Comparison of ENCODE assay signal across 19 mouse cellular contexts in the genomic region with DNA sequence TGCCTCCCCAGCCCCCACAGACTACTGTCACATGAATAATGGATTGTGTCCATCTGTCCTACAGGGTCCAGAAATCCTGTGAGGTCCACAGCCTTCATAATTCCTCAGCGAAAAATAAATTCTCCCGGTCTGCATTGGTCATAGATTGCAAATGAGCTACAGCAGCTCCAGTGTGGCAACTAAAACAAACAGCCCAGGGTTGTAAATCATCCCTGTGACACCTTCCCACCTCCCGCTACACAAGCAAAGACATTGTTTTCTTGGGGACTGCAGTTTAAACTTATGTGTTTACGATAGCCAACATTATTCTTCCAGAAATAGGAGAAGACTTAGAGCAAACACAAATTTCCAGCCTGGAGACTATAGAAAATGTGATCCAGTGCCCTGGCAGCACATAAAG.
DNase-seq lines count a peak whose midpoint lies in the region; ATAC-seq and TF ChIP-seq lines count a peak whose summit lies in the region.
"Had no signal": no experiment of that assay in that cellular context is flagged by ENCODE, and none has a peak within 500 bp of the region (broad histone marks: within the 10 kb centered on the region; RNA-seq: fewer than 3 reads in every experiment).

No protein-coding gene starts in this region.

- no peaks in the 10 kb centered on the region; the same call in 1 of the 2 replicates for H3K4me1 ChIP-seq in kidney, postnatal 0 days (replicated peaks; ENCODE audit: insufficient read depth, low read length)
- H3K4me1 ChIP-seq in liver, embryonic 11.5 days (replicated peaks; ENCODE audit: control insufficient read depth, insufficient read depth, low read length) = no peaks in the 10 kb centered on the region
- H3K4me1 ChIP-seq: embryonic facial prominence, embryonic 12.5 days; heart, embryonic 15.5 days had no signal

- H3K4me3 ChIP-seq in kidney, postnatal 0 days (replicated peaks; ENCODE audit: low read depth, low read length) = no peak overlapping the region
- no peak overlapping the region for H3K4me3 ChIP-seq in liver, embryonic 11.5 days (ENCODE audit: low read depth, low read length)
- H3K4me3 ChIP-seq: embryonic facial prominence, embryonic 12.5 days; forebrain, embryonic 15.5 days; heart, adult 2 months; heart, embryonic 15.5 days; hindbrain, embryonic 13.5 days had no signal

- H3K27me3 ChIP-seq in kidney, postnatal 0 days (ENCODE audit: insufficient read depth, low read length) = no peaks in the 10 kb centered on the region
- no peaks in the 10 kb centered on the region for H3K27me3 ChIP-seq in liver, embryonic 11.5 days (replicated peaks; ENCODE audit: control insufficient read depth, insufficient read depth, low read length)
- H3K27me3 ChIP-seq: embryonic facial prominence, embryonic 12.5 days; forebrain, embryonic 15.5 days; heart, embryonic 15.5 days; hindbrain, embryonic 13.5 days had no signal

- ATAC-seq in kidney, postnatal 0 days (replicated peaks; ENCODE audit: low FRiP score, low read depth) = no peak
- ATAC-seq in liver, embryonic 11.5 days (replicated peaks; ENCODE audit: low FRiP score) = no peak
- ATAC-seq: forebrain, embryonic 15.5 days; hindbrain, postnatal 0 days had no signal

- no peak overlapping the region for H3K9ac ChIP-seq in kidney, postnatal 0 days (ENCODE audit: low read depth, low read length)
- no peak overlapping the region for H3K9ac ChIP-seq in liver, embryonic 11.5 days (ENCODE audit: low read depth, low read length)
- H3K9ac ChIP-seq: embryonic facial prominence, embryonic 12.5 days; forebrain, embryonic 15.5 days; heart, embryonic 15.5 days; hindbrain, embryonic 13.5 days had no signal

- no peak overlapping the region for H3K4me2 ChIP-seq in kidney, postnatal 0 days (ENCODE audit: low read length)
- no peak overlapping the region for H3K4me2 ChIP-seq in liver, embryonic 11.5 days
- H3K4me2 ChIP-seq: embryonic facial prominence, embryonic 12.5 days; forebrain, embryonic 15.5 days; heart, embryonic 11.5 days; heart, embryonic 15.5 days; hindbrain, embryonic 13.5 days had no signal

- WGBS in kidney, postnatal 0 days = 28% methylated on average over 4 of the region's 4 CpGs
- 58% methylated on average over 4 of the region's 4 CpGs for WGBS in liver, embryonic 11.5 days

- no peaks in the 10 kb centered on the region for H3K36me3 ChIP-seq in kidney, postnatal 0 days (ENCODE audit: insufficient read depth, low read length)
- H3K36me3 ChIP-seq in liver, embryonic 11.5 days (ENCODE audit: control insufficient read depth, insufficient read depth, low read length) = no peaks in the 10 kb centered on the region
- H3K36me3 ChIP-seq: embryonic facial prominence, embryonic 12.5 days; forebrain, embryonic 15.5 days; heart, embryonic 15.5 days; hindbrain, embryonic 13.5 days had no signal

- no peaks in the 10 kb centered on the region for H3K9me3 ChIP-seq in kidney, postnatal 0 days (replicated peaks; ENCODE audit: low read length)
- no peaks in the 10 kb centered on the region for H3K9me3 ChIP-seq in liver, embryonic 11.5 days (ENCODE audit: control insufficient read depth, low read length)
- H3K9me3 ChIP-seq: embryonic facial prominence, embryonic 12.5 days; forebrain, embryonic 15.5 days; heart, embryonic 15.5 days; hindbrain, embryonic 13.5 days had no signal

- no peak for TF ChIP-seq CTCF in kidney, postnatal 0 days (IDR thresholded peaks at IDR 0.05; ENCODE audit: low read depth)

- no peak overlapping the region for H3K27ac ChIP-seq in kidney, postnatal 0 days
- no peak overlapping the region for H3K27ac ChIP-seq in liver, embryonic 11.5 days (ENCODE audit: low read depth, low read length)
- H3K27ac ChIP-seq: embryonic facial prominence, embryonic 12.5 days; forebrain, embryonic 15.5 days; heart, adult 2 months; heart, embryonic 15.5 days; hindbrain, postnatal 0 days had no signal

- DNase-seq in kidney, postnatal 0 days (ENCODE audit: low spot score) = peak; percentile 26
- no peak for DNase-seq in kidney, postnatal 25 days
- DNase-seq in NIH3T3 (ENCODE audit: low read depth) = peak; percentile 15
- peak; percentile 22 for DNase-seq in embryo, embryonic 10.5 days (ENCODE audit: low spot score)
- peak; percentile 66 for DNase-seq in mesoderm, embryonic 11.5 days (ENCODE audit: low read depth, low spot score)
- DNase-seq in liver, embryonic 11.5 days (ENCODE audit: low spot score) = no peak
- DNase-seq: adrenal gland, adult 8-10 months; adrenal gland, postnatal 36 days; cerebellum, adult 2 months; cerebellum, postnatal 10 days; gastrocnemius, postnatal 14 days; heart, adult 2 months; heart, postnatal 14 days had no signal

Comparison
In these comparisons a context has a peak if more than half of its experiments do, and no peak if none do; other contexts are left out.
1. DNase-seq: peak in kidney, postnatal 0 days (single experiment), NIH3T3 (single experiment), embryo, embryonic 10.5 days (single experiment) and mesoderm, embryonic 11.5 days (single experiment); none in kidney, postnatal 25 days (0 of 2) and liver, embryonic 11.5 days (single experiment).